Mouse (Mus musculus) frontal cortex, postnatal 10 days (tissue): ENCODE data around the gene Vwa1.
"Not testable (repeated sequence)": the region's sequence is repeated elsewhere in the genome, so short reads cannot be mapped to it uniquely, and the experiment has no call there.

Experiments
- DNase-seq, 2 experiments: peaks; one replicate each; pipeline ENCODE4 v3.0.0; 2022; ENCODE audit warnings: low spot score in 2 of 2, mixed read lengths in 1 of 2

Gene Vwa1

DNA sequence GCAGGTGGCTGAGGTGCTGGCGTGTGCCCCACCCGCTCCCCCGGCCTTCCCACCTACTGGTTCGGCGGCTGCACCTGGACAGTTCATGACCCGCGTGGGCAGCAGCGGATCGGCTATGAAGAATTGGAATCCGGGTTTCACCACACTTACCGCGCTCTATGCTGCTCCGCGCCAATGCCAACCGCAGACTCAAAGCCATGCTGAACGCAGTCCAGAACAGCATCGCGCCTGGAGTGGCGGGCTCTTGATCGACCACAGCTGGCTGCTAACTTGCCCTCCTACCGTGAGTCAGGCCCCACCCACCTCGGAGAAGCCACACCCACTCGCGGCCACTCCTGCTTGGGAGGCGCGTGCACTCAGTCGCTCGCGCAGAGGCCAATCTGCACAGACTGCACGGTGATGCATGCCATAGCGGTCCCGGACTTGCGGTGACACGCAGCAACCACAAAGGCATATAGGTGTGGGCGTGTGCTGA, at the start of gene Vwa1:
TSS of gene Vwa1 (minus strand) at position 419 of the 475 bp plus-strand sequence.
- peak; percentile 82 to 84 for DNase-seq

DNA sequence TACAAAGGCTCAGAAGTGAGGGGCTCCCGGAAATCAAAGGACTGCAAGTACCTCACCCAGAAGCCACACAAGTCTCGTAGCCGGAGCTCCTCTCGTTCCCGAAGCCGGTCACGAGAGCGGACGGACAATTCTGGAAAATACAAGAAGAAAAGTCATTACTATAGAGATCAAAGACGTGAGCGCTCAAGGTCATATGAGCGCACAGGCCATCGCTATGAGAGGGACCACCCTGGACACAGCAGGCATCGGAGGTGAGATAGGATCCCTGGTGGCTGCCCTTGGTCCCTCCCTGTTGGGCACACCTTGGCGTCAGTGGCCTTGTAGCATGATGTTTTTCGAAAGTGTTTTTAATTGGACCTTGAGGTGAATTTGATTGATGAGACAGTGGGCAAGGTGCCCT, 48.9 kb upstream of the Vwa1 start:
- no peak for DNase-seq

DNA sequence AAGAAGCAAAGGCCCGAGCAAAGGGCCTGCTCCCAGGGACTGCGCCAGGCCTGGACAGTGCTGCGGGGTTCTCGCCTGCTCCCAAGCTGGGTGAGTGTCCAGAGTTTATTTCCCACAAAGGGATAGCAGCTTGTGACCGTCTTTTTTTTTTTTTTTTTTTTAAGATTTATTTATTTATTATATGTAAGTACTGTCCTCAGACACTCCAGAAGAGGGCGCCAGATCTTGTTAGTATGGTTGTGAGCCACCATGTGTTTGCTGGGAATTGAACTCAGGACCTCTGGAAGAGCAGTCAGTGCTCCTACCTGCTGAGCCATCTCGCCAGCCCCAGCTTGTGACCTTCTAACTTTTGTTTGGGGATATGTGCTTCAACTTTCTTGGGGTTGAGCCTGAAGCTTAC, 46.5 kb upstream of the Vwa1 start:
- no peak for DNase-seq

DNA sequence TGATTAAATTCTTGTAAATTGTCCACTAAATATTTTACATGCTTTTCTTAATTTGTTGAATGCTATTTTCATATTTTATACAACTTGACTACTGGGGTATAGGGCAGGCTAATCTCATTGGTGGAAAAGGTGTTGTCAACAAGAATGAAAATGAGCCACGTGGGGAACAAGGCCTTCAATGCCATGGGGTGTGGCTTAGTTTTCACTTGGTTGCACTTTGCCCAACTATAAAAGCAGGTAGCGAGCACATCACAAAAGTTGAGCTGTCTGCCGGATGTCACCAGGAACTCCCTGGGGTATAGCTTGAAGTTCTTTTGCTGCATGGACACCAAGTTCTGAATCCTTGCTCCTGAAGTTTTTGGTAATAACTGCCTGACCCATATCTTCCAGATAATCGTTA, 43.0 kb upstream of the Vwa1 start:
- no peak for DNase-seq

DNA sequence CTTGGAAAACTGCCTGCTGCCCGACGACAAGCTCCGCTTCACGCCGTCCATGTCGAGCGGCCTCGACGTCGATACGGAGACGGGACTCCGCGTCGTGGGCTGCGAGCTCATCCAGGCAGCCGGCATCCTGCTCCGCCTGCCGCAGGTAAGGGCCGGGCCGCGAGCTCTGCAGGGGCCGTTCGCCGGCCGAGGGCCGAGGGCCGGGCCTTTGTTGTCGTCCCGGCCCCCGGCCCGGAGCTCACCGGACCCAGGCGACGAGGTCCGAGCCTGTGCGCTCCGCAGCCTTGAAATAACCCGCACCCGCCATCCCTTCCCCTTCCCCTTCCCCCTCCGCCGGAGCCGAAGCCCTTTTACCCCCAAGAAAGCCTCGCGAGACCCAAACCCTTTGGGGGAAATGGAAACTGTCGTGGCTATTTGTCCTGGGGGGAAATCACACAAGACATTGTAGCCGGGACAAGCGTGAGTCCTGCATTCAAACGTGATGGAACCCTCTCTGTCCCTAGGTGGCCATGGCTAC, 38.2 kb upstream of the Vwa1 start:
- no peak for DNase-seq

DNA sequence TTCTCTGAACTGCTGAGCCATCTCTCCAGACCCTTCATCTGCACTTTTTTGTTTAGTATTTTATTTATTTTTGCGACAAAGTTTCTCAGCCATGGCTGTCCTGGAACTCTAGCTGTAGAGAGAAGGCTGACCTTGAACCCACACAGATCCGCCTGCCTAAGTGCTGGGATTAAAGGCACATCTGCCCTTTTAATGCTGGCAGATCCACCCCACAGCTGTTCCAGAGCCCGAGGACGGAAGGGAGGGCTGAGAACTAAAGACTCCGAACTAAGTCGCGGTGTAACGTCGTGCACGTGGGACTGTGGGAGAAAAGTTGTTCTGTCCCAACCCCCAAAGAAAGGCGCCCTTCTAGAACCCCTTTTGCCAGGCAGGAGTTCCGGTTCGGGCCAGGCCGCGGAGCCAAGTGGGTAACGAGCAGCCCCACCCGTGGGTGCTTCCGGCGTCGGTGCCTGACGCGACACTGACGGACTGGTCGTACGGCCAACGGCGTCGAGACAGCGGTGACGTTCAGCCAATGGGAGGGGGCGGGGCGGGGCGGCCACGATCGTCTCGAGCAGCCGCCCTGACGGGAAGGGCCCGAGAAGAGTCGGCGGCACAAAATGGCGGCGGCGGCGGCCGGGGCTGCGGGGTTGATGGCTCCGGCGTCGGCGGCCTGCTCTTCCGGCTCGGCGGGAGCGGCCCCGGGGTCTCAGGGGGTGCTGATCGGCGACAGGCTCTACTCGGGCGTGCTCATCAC, 37.6 kb upstream of the Vwa1 start, which contains the start of gene Ccnl2:
TSS of gene Ccnl2 (plus strand) at position 561 of the 736 bp plus-strand sequence.
- DNase-seq, result peak; percentile 91 to 92

DNA sequence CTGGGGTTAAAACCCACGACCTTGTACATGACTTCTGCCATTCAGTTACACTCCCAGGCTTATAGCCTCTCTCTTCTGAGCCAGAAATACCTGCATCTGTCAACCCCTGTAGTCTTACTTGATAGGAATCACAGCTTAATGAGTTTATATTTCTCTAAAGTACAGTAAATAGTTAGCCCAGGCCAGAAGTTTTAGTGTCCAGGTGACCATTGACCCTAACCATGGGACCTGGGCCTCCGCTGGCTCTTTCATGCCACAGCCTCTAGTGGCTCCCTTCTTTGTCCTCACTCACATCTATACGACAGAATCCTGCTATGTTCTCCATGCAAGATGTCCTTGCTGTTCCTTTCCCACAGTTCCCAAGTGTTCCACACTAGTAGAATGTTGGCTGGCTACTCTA, 33.3 kb upstream of the Vwa1 start:
- DNase-seq, result no peak

DNA sequence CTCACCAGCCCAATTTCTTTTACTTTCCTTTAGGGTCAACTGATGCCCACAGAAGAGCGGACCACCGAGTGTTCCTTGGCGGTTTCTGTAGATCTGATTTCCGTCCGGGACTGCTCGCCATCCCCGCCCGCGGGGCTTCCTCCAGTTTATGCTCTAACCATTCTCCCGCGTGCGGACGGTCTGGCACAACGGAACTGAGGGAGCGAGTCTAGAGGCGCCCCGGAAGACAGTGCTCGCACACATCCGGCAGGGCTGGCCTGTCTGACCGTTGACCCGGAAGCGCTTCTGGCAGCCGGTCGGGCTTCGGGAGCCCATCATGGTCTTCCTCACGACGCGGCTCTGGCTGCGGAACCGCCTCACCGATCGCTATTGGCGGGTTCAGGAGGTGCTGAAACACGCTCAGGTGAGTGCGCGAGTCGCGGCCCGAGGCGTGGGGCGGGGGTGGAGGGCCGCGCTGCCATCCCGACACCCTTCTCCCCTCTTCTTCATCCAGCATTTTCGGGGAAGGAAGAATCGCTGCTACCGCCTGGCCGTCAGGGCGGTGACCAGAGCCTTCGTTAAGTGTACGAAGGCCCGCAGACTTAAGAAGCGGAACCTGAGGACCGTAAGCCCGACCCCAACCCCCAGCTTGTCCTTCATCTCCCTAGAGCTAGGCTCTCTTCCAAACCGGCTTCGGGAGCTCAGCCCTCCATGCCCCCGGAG, 29.0 kb upstream of the Vwa1 start:
- DNase-seq, result peak; percentile 91 to 96

DNA sequence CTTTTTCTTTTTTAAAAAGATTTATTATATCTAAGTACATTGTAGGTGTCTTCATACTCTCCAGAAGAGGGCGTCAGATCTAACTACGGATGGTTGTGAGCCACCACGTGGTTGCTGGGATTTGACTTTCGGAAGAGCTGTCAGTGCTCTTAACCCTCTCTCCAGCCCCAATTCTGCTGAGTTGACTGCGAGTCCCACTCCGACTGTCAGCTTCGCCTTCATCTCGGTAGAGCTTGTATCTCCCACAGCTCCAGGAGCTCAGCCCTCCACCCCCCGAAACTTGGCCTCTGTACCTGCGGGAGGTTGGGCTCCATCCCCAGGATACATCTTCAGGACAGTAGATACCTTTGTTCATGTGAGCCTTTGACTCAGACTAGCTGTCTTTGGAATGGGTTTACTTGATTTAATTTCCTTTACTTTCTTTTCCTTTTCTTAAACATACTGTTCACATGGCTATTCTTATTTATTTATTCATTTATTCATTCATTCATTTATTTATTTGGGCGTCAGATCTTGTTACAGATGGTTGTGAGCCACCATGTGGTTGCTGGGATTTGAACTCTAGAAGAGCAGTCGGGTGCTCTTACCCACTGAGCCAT, 28.3 kb upstream of the Vwa1 start, which contains the start of gene Mrpl20:
TSS of gene Mrpl20 (plus strand) at position 138 of the 599 bp plus-strand sequence.
- no peak for DNase-seq

DNA sequence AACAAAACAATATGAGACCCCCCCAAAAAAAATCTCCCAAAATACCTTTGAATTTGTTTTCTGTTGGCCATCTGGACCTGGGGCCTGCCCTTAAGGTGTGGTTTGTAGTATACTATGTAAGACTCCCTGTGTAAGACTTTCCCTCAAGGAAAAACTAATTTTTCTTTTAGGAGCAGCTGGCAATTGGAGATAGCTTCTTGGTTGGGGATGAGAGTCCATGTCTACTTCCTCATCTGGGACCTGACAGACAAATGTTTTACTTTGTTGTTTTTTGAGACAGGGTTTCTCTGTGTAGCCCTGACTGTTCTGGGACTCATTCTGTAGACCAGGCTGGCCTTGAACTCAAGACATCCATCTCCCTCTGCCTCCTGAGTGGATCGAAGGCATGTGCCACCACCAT, 27.6 kb upstream of the Vwa1 start:
- DNase-seq, result no peak

DNA sequence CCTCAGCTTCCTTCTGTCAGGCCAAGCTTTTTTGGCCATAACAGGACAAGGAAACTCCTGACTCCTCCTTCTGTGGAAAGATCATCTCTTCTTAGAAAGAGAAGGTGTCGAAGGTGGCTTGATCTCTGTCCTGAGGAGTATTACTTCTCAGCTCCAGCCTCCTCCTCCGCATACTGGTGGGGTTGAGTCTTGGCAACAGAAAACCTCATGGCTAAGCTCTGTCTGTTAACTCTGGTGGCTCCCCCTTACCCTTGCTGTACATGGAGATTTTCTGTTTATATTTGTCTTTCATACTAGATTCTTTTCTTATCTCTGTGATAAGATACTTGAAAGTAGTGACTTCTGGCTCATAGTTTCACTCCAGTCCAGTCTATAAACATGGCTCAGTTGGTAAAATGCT, 19.2 kb upstream of the Vwa1 start:
- no peak for DNase-seq

DNA sequence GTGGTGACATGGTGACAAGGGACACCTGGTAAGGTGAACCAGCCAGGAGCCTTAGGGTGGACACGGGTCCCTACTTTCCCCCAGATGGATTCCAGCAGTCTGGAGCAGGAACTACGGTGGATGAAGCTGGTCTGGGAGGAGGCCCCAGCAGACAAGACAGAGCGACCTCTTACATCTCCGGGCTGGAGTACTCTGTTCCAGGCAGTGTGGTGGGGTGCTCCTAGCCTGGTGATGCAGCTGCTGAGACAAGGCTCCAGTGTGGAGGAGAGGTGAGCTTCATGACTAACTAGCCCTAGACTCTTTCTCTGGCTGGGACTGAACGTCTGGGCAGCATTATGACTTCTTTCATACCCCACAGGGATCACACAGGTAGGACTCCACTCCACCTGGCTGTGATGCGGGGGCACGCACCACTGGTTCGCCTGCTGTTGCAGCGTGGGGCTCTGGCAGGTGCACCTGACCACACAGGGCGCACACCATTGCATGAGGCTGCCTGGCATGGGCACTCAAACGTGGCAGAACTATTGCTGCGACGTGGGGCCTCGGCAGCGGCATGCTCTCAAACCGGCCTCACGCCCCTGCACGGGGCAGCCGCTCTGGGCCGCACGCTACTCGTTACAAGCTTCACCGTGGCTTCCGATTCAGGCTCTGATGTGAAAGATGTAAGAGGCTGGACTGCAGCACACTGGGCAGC, 16.9 kb upstream of the Vwa1 start:
- no peak for DNase-seq

DNA sequence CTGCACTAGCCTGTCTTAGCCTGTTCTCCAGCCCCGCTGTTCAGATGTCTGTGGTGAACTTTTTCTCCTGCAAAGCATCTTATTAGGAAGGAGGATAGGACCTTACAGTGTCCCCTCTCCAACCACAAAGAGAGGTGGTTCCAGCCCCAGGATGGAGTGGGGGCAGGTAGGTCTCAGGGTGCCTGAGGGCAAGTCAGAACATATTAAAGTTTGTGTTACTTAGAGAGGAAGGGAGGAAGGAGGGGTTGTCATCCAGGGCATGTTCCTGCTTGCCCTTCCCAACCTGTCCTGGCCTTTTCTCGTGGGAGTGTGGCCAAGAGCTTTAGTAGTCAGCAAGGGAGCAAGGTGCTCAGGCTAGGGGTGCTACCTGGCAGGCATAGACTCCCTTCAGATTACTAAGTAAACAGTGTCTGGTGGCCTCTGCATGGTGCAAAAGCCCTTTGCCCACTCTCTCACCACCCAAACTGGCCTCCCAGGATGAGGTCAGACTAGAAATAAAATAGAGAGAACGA, 16.2 kb upstream of the Vwa1 start:
- DNase-seq, result no peak

DNA sequence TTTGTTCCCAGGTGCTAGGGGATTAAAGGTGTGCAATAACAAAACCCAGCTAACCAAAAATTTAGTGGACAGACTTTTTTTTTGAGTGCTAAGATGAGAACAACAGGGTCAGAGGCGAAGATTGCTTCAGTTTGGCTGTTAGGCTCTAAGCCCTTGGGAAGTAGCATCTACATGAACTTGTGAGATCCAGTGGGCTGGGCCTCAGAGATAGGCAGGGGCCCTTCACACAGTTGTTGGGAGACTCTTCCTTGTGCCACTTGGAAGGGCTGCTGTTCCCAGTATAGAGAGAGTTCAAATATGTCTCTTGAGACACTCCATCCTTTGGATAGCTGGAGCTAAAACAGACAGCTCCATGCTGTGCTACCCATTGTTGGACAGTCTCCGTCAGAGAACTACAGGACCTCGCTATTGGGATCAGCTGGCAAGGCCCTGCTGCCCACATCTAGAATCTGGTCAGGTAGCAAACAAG, 15.6 kb upstream of the Vwa1 start, which contains the start of gene Ankrd65:
TSS of gene Ankrd65 (plus strand) at position 419 of the 469 bp plus-strand sequence.
- no peak for DNase-seq

DNA sequence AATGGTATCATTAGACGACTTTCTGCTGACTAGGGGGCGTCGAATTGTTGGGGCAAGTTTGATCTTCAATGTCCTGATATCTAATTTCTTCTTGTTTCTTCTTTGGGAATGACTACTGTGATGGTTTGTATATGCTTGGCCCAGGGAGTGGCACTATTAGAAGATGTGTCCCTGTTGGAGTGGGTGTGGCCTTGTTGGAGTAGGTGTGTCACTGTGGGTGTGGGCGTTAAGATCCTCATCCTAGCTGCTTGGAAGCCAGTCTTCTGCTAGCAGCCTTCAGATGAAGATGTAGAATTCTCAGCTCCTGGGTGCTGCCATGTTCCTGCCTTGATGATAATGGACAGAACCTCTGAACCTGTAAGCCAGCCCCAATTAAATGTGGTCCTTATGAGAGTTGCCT, 14.3 kb upstream of the Vwa1 start:
- DNase-seq, result not testable (repeated sequence)

DNA sequence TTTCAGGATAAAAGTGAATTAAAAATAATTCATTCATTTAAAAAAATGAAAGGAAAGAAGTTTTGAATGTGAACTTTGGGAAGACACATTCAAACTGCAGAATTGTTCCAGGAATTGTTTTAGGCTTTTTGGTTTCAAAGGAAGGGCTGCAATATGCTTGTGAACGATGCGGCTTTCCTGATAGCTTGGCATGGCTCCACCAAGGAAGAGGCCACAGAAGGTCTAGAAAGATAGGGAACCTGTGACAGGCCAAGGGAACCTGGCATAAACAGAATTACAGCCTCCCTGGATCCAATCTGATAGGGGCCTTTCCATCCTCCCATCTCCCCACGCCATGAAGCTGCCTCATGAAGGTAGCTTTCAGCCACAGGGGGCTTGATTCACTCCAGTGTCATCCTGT, 13.8 kb upstream of the Vwa1 start:
- no peak for DNase-seq

DNA sequence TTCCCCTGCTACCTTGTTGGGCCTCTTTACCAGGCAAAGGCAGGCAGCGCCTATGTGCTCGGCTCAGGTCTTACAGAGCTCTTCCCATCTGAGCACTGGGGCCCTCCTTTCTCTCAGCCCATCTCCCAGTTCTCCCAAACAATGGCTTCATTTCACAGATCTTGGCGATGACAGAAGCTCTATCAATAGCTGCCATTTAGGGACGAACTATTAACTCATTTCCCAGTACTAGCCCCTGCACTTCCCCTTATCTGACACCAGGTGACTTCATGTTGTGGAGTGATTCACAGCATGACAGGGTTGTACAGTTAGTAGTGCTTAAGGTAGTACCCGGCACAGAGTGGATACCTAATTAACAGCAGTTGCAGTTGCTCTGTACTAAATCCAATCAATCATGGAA, 11.3 kb upstream of the Vwa1 start, which contains the start of gene Tmem88b:
TSS of gene Tmem88b (minus strand) at position 56 of the 400 bp plus-strand sequence.
- DNase-seq, result no peak

DNA sequence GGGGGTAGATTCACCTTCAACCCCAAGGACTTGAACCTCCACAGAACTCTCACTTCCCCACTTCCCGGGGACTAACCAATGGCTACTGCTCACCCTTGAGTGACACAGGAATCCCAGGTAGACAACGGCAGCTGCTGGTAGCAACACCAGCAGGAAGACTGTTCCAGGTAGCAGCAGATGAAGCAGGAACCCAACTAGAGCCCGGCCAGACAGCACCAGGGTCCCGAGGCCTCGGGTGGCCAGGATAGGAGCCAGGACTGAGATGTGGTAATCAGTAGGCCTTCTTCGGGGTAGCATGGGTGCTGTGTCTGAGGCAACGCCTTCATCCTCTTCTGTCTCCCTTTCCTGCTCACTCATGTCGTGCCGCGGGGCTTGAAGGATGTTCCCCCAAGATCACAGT, 10.7 kb upstream of the Vwa1 start:
- DNase-seq, result no peak

DNA sequence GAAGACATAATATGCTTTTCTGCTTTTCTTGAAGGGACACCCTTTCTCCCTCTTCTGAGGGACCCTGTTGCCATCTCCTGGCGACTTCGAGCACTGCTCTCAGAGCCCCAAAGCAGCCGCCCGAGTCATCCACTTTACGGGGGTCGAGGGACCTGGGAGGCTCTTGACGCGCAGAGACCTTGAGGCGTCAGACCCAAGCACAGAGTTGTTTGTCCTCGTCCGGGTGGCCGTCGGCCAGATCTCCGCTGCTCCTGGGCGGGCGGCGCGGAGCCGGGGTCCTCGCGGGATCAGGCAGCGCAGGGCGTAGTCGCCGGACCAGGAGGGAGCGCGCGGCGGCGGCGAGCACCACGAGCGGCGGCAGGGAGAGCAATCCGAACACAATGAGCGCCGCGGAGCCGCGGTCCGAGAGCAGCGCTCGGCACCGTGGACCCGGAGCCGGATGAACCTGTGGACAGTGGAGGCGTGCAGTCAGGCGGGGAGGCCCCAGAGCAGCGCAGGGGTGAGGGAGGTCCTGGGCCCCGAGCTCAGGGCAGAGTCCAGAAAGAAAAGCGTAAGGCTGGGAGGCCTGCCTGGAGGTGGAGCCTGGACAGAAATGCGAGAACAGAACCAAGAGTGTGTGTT, 9.7 kb upstream of the Vwa1 start:
- DNase-seq, result peak; percentile 69 to 80

DNA sequence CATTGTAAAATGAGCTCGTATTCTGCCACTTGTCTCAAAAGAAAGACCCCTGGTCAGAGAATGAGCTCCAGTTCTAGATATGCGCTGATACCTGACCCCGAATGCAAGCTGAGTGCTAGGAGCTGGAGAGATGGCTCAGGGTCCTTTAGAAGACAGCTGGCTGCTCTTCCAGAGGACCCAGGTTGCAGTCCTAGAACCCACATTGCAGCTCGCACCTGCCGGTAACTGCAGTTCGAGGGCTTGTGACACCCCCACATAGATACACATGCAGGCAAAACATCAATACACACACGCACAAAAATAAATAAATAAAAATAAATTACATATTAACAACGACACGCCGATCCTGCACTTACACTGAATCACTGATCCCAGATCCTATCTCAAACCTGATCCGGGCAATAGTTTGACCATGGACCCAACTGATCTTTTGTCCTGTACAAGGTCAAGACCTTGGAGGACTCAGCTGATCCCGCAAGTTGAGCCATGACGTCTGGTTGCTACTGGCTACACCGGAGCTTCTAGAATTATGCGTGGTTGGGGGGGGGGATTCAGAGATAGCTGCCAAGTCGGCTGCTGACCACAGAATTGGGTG, 9.1 kb upstream of the Vwa1 start:
- DNase-seq, result no peak
